Comparison of ENCODE assay signal across 8 mouse cellular contexts in genomic region chr5:5265861-5266786, GRCm38 (mm10).
DNase-seq lines count a peak whose midpoint lies in the region; ATAC-seq lines count a peak whose summit lies in the region.

No protein-coding gene starts in this region.

- peak overlapping the region; percentile 37 for H3K9ac ChIP-seq in midbrain, embryonic 15.5 days

- no peaks in the 10 kb centered on the region for H3K27me3 ChIP-seq in midbrain, embryonic 15.5 days (replicated peaks)

- peak overlapping the region; percentile 82 for H3K27ac ChIP-seq in midbrain, embryonic 15.5 days

- intact Hi-C loops in left cerebral cortex, postnatal 10 days (cut with DNase I), result loop anchor here (2.0 to 10.0 kb wide), 2 partner anchors 119 to 303 kb away; no protein-coding TSS in a partner anchor

- H3K4me2 ChIP-seq in midbrain, embryonic 15.5 days, result peak overlapping the region; percentile 47

- WGBS in midbrain, embryonic 15.5 days, result 14% methylated on average over 10 of the region's 10 CpGs

- peak overlapping the region; percentile 34 for H3K4me3 ChIP-seq in midbrain, embryonic 15.5 days

- no peaks in the 10 kb centered on the region for H3K9me3 ChIP-seq in midbrain, embryonic 15.5 days

- peaks cover 31% of the 10 kb centered on the region for H3K4me1 ChIP-seq in midbrain, embryonic 15.5 days

- peak; percentile 82 for ATAC-seq in midbrain, embryonic 15.5 days (replicated peaks)

- H3K36me3 ChIP-seq in midbrain, embryonic 15.5 days (replicated peaks), result no peaks in the 10 kb centered on the region

- DNase-seq in urinary bladder, postnatal 25 days (ENCODE audit: low spot score), result peak; percentile 41
- DNase-seq in urinary bladder, postnatal 4 days (ENCODE audit: low spot score in 2 of 2), result no peak
- peak; percentile 36 for DNase-seq in cerebellum, adult 9-11 months
- DNase-seq in frontal cortex, postnatal 10 days (ENCODE audit: low spot score in 2 of 2), result peak; percentile 60 to 70
- peak; percentile 16 for DNase-seq in hindlimb bud, embryonic 11.5 days (ENCODE audit: extremely low spot score, low read depth, low spot score)
- DNase-seq in left cerebral cortex, postnatal 10 days (ENCODE audit: extremely low spot score in 1 of 2, low spot score in 2 of 2), result peak; percentile 67 to 79
- peak; percentile 77 for DNase-seq in telencephalon, adult 2 months (ENCODE audit: low read depth, low spot score)

Comparison
In these comparisons a context has a peak if more than half of its experiments do, and no peak if none do; other contexts are left out.
1. DNase-seq: peak in urinary bladder, postnatal 25 days (single experiment), cerebellum, adult 9-11 months (single experiment), frontal cortex, postnatal 10 days (2 of 2), hindlimb bud, embryonic 11.5 days (single experiment), left cerebral cortex, postnatal 10 days (2 of 2) and telencephalon, adult 2 months (single experiment); none in urinary bladder, postnatal 4 days (0 of 2).